Mouse (Mus musculus) layer of hippocampus, adult 2 months (tissue): ENCODE measurements at regions not wholly inside any gene's neighbourhood (a gene's known extent, or its start where the extent isn't known, plus 50 kb on each side); places are given as distances from the start of the nearest gene placed in this dataset.

Source experiments
- DNase-seq, 2 experiments: peaks; one replicate each; pipeline ENCODE4 v3.0.0; 2022; ENCODE audit warnings: low spot score in 2 of 2
- H3K27ac ChIP-seq: fragments of 200-600 bp; 2 replicates; pipeline ENCODE4 v1.8.1; 2022
- H3K4me3 ChIP-seq: fragments of 200-600 bp; 2 replicates; pipeline ENCODE4 v1.8.1; 2022; ENCODE audit warnings: mild to moderate bottlenecking
- CTCF ChIP-seq: fragments of 200-600 bp; conservative IDR thresholded peaks from 2 replicates; pipeline ENCODE4 v1.8.1; 2022; ENCODE audit warnings: antibody characterized with exemption, mild to moderate bottlenecking, moderate library complexity

DNA sequence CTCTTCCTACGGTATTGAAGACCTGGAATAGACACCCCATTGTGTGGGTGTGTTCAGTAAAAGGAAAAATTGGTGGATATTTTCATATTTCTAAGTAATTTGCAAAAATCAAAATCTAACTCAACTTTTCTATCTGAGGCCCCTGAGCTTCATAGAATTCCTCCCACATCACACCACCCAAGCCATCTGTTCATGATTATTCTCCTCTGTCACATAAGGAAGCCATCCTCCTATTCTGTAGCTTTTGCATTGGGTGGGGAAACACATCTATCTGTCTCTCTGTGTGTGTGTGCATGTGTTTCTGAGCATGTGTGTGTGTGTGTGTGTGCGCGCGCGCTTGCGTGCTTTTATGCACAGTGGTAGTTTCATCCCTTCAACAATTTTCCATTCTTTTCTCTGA is 954.0 kb downstream of the A830018L16Rik start:
- no peak for TF ChIP-seq CTCF
- Histone ChIP-seq H3K27ac (0 out of 2 replicates have a peak overlapping the region, but pooled peaks have one; percentile 49), H3K4me3 (no peak overlapping the region)
- peak; percentile 60 to 85 for DNase-seq

DNA sequence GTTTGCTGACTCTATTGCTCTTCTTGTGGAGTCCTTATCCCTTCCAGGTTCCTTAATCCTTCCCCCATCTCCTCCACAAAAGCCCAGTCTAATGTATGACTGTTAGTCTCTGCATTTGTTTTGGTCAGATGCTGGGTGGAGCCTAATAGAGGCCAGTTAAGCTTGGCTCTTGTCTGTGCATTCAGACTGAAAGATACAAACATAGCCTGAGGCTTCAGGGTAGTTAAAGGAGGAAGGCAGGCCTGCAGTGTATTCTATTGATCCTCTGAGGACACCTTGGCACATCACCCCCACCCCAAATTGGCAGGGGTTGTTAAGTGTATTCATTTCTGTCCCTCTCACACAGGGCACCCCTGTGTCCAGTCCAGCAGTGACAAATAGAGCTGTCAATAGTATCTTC is 959.1 kb downstream of the A830018L16Rik start:
- Histone ChIP-seq H3K27ac (no peak overlapping the region), H3K4me3 (no peak overlapping the region)
- TF ChIP-seq CTCF: no peak
- DNase-seq: no peak

DNA sequence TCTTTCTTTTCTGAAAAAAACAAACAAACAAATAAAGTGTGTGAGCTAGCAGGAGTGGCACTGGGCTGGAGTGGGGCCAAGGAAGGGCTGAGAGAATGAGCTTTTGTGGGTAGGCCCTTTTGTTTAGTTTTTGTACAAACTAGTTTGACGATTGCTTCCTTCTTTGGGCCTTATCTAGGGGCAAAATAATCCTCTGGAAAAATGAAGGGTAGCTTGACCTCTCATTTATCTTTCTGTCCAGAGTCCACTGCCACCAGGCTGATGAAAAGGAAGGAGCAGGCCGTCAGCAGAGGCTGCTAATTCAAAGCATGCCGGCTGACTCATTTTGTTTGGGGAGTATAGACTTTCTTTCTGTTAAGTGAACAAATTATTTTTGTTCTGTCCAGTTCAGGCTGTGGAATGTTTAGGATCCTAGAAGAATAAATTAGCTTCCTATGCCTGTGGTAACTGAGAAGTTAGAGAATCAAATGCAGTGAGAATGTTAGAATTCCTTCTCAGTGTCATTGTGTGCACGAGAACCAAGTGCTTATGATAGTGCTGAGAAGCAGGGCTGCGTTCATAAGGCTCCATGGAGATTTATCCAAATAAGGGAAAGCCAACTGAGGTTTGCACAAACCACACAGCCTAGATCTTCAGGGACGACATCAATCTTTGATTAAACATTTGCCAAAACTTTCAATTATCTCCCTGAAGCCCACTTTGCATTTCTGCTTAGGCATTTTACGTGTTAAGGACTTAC is 984.4 kb downstream of the A830018L16Rik start:
- no peak for TF ChIP-seq CTCF
- no peak for DNase-seq

DNA sequence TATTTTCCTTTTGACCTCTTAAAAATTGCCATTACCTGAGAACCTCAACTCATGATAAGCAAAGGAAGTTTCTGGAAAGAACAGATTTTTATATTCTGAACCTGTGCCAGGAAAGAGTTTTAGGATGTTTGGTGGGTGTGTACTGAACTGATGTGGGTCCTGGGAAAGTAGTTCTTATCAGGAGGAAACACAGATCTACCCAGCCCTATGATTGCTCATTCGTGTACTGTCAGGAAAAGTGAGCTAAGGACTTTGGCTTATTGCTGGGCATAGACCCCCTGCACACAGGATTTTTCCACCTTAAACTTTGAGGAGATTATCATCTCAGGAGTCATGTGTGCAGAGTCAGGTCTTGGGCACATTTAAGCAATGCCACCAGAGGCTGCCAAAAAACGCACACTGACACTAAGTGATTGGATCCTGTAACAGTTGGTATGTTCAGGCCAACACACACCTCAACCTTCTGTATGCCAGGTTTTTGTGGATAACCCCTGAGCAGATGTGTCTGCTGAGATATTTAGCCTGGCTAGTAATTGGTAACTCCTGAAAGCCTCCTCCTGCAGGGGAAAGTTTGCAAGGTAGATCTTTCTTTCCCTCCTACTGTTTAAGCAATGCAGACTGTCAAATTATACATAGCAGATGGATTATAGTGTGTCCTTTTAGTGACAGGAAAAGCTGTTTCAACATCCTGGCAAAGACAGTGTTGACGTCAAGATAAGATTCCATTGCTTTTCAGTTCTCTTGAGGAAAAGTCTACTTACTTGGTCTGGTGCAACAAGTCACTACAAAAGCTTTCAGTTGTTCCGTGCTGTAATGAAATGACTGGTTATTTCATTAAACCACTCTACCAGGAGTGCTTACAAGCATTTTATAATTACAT is 991.7 kb downstream of the A830018L16Rik start:
- DNase-seq: no peak
- Histone ChIP-seq H3K4me3 (no peak overlapping the region), H3K27ac (no peak overlapping the region)
- no peak for TF ChIP-seq CTCF

More for the DNA sequence above, 984.4 kb downstream of the A830018L16Rik start:
- no peak overlapping the region for H3K4me3 ChIP-seq
- no peak overlapping the region for H3K27ac ChIP-seq

DNA sequence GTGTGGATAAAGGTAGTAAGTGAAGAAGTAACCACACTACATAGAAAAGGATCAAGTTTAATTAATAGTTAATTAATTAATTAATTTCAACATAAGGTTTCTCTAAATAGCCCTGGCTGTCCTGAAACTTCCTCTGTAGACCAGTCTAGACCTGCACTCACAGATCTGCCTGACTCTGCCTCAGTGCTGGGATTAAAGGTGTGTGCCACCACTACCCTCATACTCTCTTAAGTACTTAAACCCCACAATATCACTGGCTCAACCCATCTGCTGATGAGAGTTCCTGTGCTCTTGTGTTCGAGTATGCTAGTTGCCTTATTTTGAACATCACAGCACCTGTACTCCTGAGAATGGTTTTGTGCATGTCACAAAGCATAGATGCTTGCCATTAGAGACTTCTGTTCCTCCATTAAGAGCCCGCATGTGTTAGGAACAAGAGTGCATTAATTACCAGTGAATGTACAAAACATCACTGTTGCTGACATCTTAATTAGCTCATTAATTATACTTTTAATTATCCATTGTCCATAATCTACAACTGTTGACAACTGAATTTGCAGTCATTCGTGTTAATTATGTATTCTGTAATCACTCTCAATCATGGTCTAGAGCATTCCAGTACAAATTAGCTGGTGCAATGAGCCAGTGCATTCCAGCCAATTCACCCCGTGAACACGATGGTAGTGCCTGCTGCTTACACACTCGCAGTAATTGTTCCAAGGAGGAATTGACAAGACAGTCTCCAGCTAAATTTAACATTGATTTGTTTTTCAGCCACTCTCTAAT is 996.0 kb downstream of the A830018L16Rik start:
- Histone ChIP-seq H3K27ac (no peak overlapping the region), H3K4me3 (no peak overlapping the region)
- DNase-seq: no peak
- no peak for TF ChIP-seq CTCF

DNA sequence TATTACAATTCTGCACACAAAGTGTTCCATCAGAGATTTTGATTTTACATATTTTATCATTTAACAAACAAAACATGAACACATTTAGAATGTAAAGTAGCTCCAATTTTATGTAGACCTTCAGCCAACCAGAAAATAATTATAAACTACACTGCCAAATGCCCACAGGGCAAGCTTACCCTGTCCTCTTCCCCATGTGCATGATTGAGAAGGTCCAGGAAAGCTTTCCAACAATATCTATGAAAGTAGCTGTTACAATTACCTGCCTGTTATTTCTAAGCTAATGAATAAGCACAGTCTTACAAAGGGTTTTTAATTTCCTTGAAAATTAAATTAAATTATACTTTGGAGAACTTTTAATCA is 996.6 kb downstream of the A830018L16Rik start:
- Histone ChIP-seq H3K27ac (no peak overlapping the region), H3K4me3 (no peak overlapping the region)
- no peak for DNase-seq
- no peak for TF ChIP-seq CTCF

DNA sequence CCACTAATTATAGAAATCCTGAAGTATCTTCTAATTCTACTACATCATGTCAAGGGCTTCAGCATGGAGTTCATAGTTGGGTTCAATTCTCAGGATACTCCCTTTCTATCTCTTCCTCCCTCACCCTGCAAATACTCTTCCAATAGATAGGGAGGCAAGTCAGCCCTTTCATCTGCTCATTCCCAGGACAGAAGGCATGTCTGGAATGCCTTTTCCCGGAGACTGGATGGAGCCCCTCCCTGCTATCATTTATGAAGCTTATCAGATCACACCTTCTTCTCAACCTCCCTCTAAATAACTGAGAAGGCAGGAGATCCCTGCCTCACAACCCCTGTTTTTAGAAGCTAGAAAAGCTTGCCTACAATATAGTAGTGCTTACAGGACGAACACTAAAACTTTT is 1010.6 kb downstream of the A830018L16Rik start:
- no peak for DNase-seq
- H3K4me3 ChIP-seq: no peak overlapping the region
- H3K27ac ChIP-seq: no peak overlapping the region
- no peak for TF ChIP-seq CTCF

DNA sequence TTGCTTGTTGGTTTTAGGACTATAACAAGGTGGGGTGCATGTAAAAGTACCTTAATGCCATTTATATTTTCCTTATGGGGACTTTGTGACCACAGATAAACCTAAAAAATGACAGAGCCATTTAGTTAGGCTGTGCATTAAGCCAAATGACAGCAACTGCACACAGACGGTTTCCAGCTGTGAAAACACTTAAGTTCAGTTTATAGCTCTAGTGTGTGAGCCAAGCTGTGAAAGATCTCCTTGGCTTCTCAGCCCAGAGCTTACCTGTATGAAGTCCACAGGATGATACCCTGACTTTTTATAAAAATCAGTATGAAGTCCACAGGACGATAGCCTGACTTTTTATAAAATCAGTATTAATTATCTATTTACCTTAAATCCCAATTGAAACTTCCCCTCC is 1024.0 kb downstream of the A830018L16Rik start:
- no peak for DNase-seq
- Histone ChIP-seq H3K4me3 (no peak overlapping the region), H3K27ac (no peak overlapping the region)
- TF ChIP-seq CTCF: no peak

DNA sequence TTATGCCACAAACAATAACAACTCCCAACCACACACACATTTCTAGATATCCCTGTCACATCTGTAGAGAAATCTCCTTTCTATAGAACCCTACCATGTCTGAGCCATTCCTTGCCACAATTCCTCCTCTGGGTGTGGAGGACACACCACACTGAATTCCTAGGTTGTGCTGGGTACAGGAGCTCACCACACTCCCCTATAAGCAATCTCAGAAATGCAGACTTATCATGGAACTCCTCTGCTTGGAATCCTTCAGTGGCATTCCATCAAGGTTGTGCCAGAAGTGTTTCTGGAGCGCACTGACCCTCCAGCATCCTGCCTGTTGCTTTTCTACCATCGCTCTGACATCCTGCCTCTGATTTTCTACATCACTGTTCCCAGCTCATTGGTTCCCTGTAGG is 1052.3 kb downstream of the A830018L16Rik start:
- no peak overlapping the region for H3K27ac ChIP-seq
- no peak for DNase-seq
- no peak for TF ChIP-seq CTCF
- H3K4me3 ChIP-seq: no peak overlapping the region

DNA sequence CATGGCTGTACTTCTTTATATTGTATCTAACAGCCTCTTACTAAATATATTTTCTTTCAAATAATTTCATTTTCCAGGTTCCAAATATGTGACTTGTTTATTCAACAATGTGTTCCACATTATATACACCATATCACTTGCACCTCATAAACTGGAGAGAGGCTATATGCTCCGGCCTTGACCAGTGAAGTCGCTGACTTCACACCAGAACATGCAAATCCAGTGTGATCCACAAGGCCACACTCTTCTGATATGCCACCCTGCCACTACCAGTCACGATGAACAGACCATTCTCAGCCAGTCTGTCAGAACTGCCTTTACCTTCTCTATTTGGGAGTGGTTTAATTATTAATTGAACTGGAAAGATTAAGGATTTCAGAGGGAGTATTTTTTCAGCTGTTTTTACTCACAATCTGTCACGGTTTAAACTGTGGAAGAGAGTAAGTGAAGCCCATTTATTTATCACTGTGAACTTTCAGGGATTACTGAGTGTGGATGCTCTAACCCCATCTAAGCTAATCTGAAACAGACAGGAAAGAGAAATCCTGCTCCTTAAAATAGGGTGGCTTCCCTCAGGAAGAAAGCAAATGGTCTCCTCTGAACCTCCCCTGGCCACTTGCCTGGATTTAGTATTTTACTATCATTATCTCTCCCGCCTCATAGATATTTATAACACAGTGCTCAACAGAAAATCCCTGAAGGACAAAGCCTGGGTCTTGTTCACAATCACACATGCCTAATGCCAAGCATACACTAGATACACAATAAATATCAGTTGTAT is 1065.3 kb downstream of the A830018L16Rik start:
- no peak for TF ChIP-seq CTCF
- Histone ChIP-seq H3K4me3 (no peak overlapping the region), H3K27ac (no peak overlapping the region)
- no peak for DNase-seq

DNA sequence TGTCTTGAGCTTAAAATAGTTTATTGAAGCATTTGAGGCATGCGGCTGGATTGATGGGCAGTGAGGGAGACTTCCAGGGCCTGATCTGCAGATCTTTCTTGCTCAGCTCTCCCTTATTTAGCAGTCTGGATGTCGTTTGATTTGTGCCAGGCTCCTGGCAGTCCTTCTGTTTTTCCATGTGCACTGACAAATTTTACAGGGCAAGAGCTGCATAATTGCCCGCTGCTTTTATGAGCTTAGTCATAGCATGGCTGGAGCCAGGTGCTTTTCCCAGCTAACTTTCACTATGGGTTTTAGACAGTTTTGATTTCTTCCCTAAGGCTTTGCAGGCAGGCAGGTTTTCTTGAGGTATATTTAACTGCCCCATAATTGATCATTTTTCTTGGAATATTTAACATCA is 1086.5 kb downstream of the A830018L16Rik start:
- TF ChIP-seq CTCF: no peak
- peak; percentile 25 to 28 for DNase-seq
- Histone ChIP-seq H3K4me3 (no peak overlapping the region), H3K27ac (no peak overlapping the region)

DNA sequence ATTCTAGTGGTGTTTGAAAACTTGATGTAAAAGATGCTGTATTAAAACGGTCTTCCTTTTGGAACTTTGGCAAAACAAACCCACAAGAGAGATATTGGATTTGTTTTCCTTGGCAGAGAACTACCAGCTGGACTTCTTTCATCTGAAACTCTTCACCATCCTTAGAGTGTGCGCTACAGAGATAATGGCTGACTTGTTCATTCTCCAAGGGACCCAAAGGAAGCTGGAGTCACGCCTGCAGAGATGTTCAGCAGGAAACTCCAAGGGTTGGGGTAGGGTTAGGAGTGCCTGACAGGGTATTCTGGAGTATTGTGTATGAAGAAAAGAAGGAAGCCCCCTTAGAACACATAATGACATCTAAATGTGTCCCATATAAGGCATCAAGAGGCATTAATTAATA is 1094.1 kb downstream of the A830018L16Rik start:
- TF ChIP-seq CTCF: no peak
- DNase-seq: no peak
- no peak overlapping the region for H3K27ac ChIP-seq
- H3K4me3 ChIP-seq: no peak overlapping the region
